Mouse (Mus musculus) hindbrain, embryonic 11.5 days (tissue): ENCODE data around the gene Ywhah. TPM values are rescaled to one million over a fixed set of nuclear protein-coding genes. Genes with fewer than 3 reads are reported as not detected.

Source experiments
- ATAC-seq: fragments of 200-750 bp; cut with Nextera tagmentation; 2 replicates; pipeline ENCODE4 v1.8.0; 2017; ENCODE audit warnings: mild to moderate bottlenecking, moderate TSS enrichment, moderate library complexity; ENCODE audit not compliant: low FRiP score
- DNase-seq: peaks from one replicate; pipeline ENCODE4 v3.0.0-alpha.2; 2015; ENCODE audit warnings: low spot score
- H3K27ac ChIP-seq: fragments of 300-500 bp; sonication (generic); 2 replicates; pipeline ENCODE4 v1.5.1; 2014; ENCODE audit warnings: mild to moderate bottlenecking, low read depth, low read length
- H3K27me3 ChIP-seq: fragments of 300-500 bp; sonication (generic); 2 replicates; pipeline ENCODE4 v1.6.1; 2014; ENCODE audit warnings: mild to moderate bottlenecking, low read length, moderate library complexity, mixed read lengths; ENCODE audit not compliant: control insufficient read depth, insufficient read depth
- H3K36me3 ChIP-seq: fragments of 300-500 bp; sonication (generic); 2 replicates; pipeline ENCODE4 v1.6.1; 2014; ENCODE audit warnings: mild to moderate bottlenecking, low read length, moderate library complexity, mixed read lengths; ENCODE audit not compliant: control insufficient read depth, insufficient read depth
- H3K4me1 ChIP-seq: fragments of 300-500 bp; sonication (generic); replicated peaks from 2 replicates; pipeline ENCODE4 v1.6.1; 2014; ENCODE audit warnings: low read length, mixed read lengths; ENCODE audit not compliant: control insufficient read depth, insufficient read depth
- H3K4me2 ChIP-seq: fragments of 300-500 bp; sonication (generic); replicated peaks from 2 replicates; pipeline ENCODE4 v1.6.1; 2014; ENCODE audit warnings: mild to moderate bottlenecking, low read depth, low read length
- H3K4me3 ChIP-seq: fragments of 300-500 bp; sonication (generic); 2 replicates; pipeline ENCODE4 v1.5.1; 2014; ENCODE audit warnings: low read depth, low read length
- H3K9ac ChIP-seq: fragments of 300-500 bp; sonication (generic); 2 replicates; pipeline ENCODE4 v1.6.1; 2014; ENCODE audit warnings: low read depth, low read length
- H3K9me3 ChIP-seq: fragments of 300-500 bp; sonication (generic); 2 replicates; pipeline ENCODE4 v1.6.1; 2016; ENCODE audit warnings: low read length; ENCODE audit not compliant: control insufficient read depth
- WGBS: fragments of 180-500 bp; shearing (Covaris S2); extraction: QIAGEN DNeasy Blood & Tissue Kit; methylation state at CpG from one replicate; pipeline ENCODE4 v1.1.7; 2014; 5-methylcytosine and 5-hydroxymethylcytosine counted together
- polyA plus RNA-seq: library from polyadenylated mRNA; unstranded; fragments of >200 nt; fragmentation: Nextera tagmentation; extraction: Ambion mirVana; gene quantifications from 2 replicates; pipeline ENCODE4 v1.2.1, GENCODE M21; 2014

The Ywhah gene
- polyA plus RNA-seq, 1 experiment from 2014 or later, result 473 TPM

DNA sequence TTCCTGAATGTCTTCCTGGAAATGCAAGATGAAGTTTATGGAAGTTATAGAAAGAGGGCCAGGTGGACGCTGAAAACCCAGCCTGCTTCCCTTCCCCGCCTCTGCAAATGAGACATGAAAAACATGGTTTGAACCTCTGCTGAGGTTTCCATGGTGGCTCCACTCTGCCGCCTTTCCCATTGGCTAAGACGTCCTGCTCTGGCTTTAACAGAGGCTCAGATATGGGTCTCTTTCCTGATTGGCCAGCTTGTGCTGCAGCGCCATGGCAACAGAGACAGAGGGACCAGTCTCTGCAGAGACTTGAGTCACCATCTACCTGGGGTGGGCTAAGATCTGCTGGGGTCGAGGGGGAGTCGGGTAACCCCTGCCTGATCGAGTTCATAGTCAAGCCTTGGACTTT, 11.9 kb upstream of the Ywhah start:
- H3K9ac ChIP-seq, result no peak overlapping the region
- H3K27me3 ChIP-seq, result no peaks in the 10 kb centered on the region
- DNase-seq (peak; percentile 25), ATAC-seq (no peak)
- 36% methylated on average over 8 of the region's 8 CpGs for WGBS
- no peak overlapping the region for H3K4me3 ChIP-seq
- no peaks in the 10 kb centered on the region for H3K36me3 ChIP-seq
- H3K9me3 ChIP-seq, result no peaks in the 10 kb centered on the region
- peaks cover 4% of the 10 kb centered on the region; the same call in 1 of the 2 replicates for H3K4me1 ChIP-seq
- no peak overlapping the region for H3K27ac ChIP-seq
- no peak overlapping the region for H3K4me2 ChIP-seq

DNA sequence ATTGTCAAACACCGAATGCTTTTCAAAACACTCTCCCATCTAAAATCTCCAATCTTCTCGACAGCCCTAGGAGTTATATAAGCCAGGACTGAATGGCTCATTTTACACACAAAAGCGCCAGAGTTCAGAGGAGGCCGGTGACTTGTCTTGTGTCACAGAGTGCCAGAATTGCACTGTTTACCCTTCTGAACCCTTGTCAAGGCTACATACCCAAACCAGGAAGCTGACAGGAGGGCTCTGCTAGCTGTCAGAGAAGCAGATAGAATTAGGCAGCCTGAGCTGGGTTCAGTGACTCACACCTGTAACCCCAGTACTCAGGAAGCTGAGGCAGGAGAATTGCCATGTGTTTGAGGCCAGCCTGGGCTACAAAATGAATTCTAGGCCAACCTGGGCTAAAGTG, 11.2 kb upstream of the Ywhah start:
- no peaks in the 10 kb centered on the region for H3K9me3 ChIP-seq
- H3K9ac ChIP-seq, result no peak overlapping the region
- 63% methylated on average over 4 of the region's 4 CpGs for WGBS
- no peak overlapping the region for H3K4me2 ChIP-seq
- H3K4me1 ChIP-seq, result peaks cover 4% of the 10 kb centered on the region; the same call in 1 of the 2 replicates
- no peak overlapping the region for H3K4me3 ChIP-seq
- DNase-seq, result no peak
- ATAC-seq, result no peak
- H3K36me3 ChIP-seq, result no peaks in the 10 kb centered on the region
- no peaks in the 10 kb centered on the region for H3K27me3 ChIP-seq
- H3K27ac ChIP-seq, result no peak overlapping the region

DNA sequence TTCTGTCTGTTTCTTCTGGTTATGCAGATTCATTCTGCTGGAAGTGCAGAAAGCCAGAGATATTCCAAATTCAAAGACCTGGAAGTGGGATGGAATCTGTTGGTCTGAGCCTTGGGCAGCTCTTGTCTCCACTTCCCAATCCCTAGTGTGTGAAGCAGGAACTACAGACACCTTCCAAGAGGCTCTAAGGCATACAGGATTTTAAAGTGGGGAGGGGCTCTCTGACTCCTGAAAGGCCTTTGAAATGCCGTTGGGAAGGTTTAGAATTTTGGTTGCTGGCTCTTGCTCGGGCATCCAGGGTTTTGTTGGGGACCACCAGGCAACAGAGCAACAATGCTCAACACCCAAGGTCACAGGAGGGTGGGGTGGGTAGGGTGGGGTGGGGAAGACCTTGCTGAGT, 9.3 kb upstream of the Ywhah start:
- H3K9me3 ChIP-seq, result no peaks in the 10 kb centered on the region
- H3K27ac ChIP-seq, result no peak overlapping the region
- no peaks in the 10 kb centered on the region for H3K27me3 ChIP-seq
- 69% methylated on average over 2 of the region's 2 CpGs for WGBS
- ATAC-seq (no peak), DNase-seq (no peak)
- no peak overlapping the region for H3K4me2 ChIP-seq
- peaks cover 4% of the 10 kb centered on the region; the same call in 1 of the 2 replicates for H3K4me1 ChIP-seq
- no peaks in the 10 kb centered on the region for H3K36me3 ChIP-seq
- H3K9ac ChIP-seq, result no peak overlapping the region
- no peak overlapping the region for H3K4me3 ChIP-seq

DNA sequence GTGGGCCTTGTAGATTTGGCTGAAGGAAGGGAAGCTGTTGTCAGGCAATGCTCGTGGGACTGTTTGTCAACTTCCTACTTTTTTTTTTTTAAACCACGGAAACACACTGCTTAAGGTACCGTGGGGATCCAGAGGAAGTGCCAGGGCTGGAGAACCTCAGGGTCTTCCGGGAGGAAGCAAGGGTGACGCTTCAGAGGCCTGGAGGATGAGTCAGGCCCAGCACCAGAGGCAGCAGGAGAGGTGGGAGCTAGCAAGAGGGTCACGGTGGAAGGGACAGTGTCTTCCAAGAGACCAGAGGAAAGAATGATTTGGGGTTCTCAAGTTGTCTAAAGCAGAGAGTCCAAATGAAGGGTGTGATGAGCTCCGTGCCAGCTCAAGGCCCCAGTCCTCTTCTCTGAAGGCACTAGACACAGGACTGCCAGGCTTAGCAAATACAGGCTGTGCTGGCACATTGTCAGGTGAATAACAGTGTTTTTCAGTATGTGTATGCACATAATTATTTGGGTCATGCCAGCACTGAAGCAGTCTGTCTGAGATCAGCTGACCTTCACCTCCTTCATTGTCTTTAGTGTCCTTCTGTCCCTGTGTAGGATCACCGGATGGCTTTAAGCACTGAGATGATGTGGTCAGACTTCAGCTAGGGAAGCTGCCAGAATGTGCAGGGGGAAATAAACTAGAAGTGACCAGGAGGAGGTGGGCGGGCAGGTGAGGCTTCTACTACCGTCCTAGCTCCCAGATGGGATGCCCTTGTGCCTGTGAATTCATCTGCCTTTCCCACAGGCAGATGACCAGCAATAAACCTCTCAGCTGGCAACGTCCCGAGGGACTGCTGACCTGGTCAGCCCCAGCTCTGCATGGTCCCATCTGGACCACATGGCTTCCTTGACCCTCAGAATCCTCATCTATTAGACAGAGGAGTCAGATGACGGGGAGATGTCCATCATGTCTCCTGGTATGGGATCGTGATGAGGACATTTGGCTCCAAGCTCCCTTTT, 8.5 kb upstream of the Ywhah start:
- WGBS, result 72% methylated on average over 14 of the region's 14 CpGs
- H3K4me2 ChIP-seq, result no peak overlapping the region
- no peak for DNase-seq

DNA sequence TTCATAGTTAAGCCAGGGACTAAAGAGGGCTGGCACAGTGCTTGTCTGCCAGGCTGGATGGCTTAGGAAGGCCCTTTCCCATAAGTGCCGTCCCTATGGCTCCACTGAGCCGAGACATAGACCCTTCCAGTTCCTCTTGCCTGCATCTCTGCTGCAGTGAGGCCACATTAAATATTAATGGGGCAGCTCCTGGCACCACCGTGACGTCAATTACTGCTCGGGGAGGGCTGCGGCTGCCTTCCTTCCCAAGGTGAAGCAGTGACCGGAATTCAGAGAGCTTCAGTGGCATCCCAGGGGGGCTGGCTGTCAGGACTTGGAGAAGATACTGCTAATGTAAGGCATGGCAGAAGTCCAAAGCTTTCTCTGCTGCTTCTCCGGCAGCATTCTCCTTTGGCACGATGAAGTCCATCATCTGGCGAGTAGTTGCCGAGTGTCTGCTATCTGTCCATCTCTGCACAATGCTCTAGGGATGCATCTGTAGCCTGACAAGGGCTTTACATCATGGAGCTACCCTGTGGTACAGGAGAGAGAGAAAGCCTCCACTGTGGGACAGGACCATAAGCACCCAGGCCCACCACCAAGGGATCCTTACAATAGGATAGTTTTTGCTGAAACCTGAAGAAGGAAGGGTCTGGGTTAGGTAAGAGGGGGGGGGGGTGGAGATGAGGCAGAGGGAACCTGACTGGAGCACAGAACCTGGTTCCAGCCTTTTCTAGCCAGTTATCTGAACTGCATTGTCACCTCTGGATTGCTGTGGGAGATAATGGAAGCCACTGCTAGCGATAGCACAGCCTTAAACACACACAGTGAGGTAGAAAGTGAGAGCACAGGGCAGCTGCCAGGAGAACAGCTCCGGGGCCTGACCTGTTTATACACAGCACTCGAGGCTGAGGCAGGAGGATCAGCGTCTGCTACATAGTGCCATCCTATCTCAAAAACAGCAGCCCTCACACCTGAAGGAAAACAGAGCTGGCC, 7.2 kb upstream of the Ywhah start:
- no peak overlapping the region for H3K4me3 ChIP-seq
- no peaks in the 10 kb centered on the region for H3K27me3 ChIP-seq
- no peaks in the 10 kb centered on the region for H3K9me3 ChIP-seq
- DNase-seq, result peak; percentile 58
- H3K4me2 ChIP-seq, result peak overlapping the region; percentile 11; the same call in 1 of the 2 replicates
- ATAC-seq, result peak; percentile 72
- 45% methylated on average over 15 of the region's 15 CpGs for WGBS
- H3K36me3 ChIP-seq, result no peaks in the 10 kb centered on the region
- H3K9ac ChIP-seq, result no peak overlapping the region
- peak overlapping the region; percentile 84 for H3K27ac ChIP-seq
- peaks cover 4% of the 10 kb centered on the region; the same call in 1 of the 2 replicates for H3K4me1 ChIP-seq

More for the DNA sequence above, 8.5 kb upstream of the Ywhah start:
- Histone ChIP-seq H3K4me3 (no peak overlapping the region), H3K9ac (no peak overlapping the region), H3K9me3 (no peaks in the 10 kb centered on the region), H3K27ac (peak overlapping the region; percentile 84), H3K4me1 (peaks cover 4% of the 10 kb centered on the region; the same call in 1 of the 2 replicates), H3K27me3 (no peaks in the 10 kb centered on the region), H3K36me3 (no peaks in the 10 kb centered on the region)
- no peak; the same call in 1 of the 2 replicates for ATAC-seq

DNA sequence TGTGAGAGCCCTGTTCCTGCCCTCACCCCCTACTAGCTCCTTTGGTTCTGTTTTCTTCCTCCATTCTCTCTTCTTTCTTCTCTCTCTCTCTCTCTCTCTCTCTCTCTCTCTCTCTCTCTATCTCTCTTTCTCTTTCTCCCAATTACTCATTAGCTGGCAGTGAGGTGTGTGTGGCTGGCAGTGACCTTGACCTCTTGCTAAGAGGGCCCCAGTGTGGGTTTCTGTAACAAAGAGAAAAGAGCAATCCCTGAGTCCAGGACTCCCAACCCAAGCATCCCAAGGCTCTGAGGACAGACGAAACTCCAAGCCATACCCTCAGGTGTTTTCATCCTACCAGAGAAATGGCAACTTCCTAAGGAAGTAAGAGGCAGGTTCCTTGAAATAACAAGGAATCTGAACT, 4.5 kb upstream of the Ywhah start:
- H3K9me3 ChIP-seq, result no peaks in the 10 kb centered on the region
- no peak overlapping the region for H3K4me2 ChIP-seq
- no peak overlapping the region for H3K27ac ChIP-seq
- no peaks in the 10 kb centered on the region for H3K27me3 ChIP-seq
- peaks cover 4% of the 10 kb centered on the region; the same call in 1 of the 2 replicates for H3K4me1 ChIP-seq
- no peak overlapping the region for H3K4me3 ChIP-seq
- H3K36me3 ChIP-seq, result no peaks in the 10 kb centered on the region
- ATAC-seq (no peak), DNase-seq (no peak)
- no peak overlapping the region for H3K9ac ChIP-seq
- 64% methylated on average over 1 of the region's 1 CpGs for WGBS

DNA sequence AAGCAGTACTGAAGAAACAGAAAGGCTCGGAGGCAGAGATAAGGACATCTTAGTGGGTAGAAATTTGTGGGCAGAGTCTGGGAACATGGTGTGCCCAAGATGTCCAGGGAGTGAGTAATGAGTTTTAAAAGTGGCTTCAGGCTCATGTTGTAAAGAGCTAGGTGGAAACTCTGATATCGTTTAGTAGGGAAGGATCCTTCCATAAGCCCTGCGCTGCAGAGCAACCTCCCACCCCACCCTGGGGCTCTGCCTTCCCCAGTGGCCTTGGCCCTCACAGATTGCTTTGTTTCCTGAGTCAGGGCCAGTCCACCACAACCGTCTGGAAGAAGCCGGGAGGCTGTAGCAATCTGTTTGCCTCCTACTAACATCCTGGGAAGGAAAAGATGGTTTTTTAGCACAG, 3.0 kb upstream of the Ywhah start:
- H3K36me3 ChIP-seq, result no peaks in the 10 kb centered on the region
- H3K9ac ChIP-seq, result no peak overlapping the region
- H3K27ac ChIP-seq, result no peak overlapping the region
- peaks cover 4% of the 10 kb centered on the region; the same call in 1 of the 2 replicates for H3K4me1 ChIP-seq
- no peaks in the 10 kb centered on the region for H3K27me3 ChIP-seq
- 79% methylated on average over 5 of the region's 5 CpGs for WGBS
- no peak overlapping the region for H3K4me2 ChIP-seq
- no peak overlapping the region for H3K4me3 ChIP-seq
- H3K9me3 ChIP-seq, result no peaks in the 10 kb centered on the region
- DNase-seq, result no peak
- no peak for ATAC-seq

DNA sequence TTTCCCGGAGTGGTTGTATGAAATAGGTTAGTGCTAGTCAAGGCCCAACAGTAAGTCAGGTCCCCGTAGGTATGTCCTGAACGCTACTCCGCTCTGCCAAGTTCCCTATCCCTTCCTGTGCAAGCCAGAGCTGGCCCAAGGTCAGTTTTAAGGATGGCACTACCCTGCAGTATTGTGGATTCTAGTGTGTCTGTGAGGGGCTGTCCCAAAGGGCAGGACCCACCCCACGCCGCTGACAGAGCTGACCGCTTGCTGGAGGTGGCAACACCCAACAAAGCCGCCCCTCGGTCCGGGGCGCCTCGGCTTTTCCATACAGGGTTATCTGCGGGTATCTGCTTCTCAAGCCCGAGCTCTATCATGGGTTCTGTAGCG, 441 bp upstream of the Ywhah start:
- Histone ChIP-seq H3K4me2 (peak overlapping the region; percentile 85), H3K36me3 (no peaks in the 10 kb centered on the region), H3K4me1 (peaks cover 2% of the 10 kb centered on the region), H3K27ac (peak overlapping the region; percentile 100), H3K27me3 (no peaks in the 10 kb centered on the region), H3K9ac (peak overlapping the region; percentile 91), H3K4me3 (peak overlapping the region; percentile 87), H3K9me3 (no peaks in the 10 kb centered on the region)
- WGBS, result 4% methylated on average over 15 of the region's 15 CpGs
- DNase-seq (no peak), ATAC-seq (peak; percentile 72)
